Mouse (Mus musculus): Measurements from ENCODE around the gene Fnbp1. TPM values are rescaled to one million over a fixed set of nuclear protein-coding genes. Genes with fewer than 3 reads are reported as not detected.

Gene Fnbp1
- polyA plus RNA-seq, 1 experiment from 2014 or later = 15.3 TPM

DNA sequence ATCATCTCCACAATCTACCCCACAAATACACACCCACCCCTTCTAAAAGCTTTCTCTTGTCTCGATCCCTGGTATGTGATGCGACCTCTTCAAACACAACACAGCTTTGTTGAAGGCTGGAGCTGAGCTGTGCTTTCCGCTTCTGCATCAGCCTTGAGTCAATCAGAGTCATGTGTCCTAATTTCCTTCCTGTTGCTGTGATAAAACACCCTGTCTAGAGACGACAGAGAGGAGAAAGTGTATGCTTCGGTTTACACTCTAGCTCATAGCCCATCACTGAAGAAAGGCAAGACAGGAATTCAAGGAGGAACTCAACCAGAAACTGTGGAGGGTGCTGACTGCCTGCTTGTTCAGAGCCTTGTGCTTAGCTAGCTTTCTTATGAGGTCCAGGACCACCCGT, 33.6 kb downstream of the Fnbp1 start:
- 0 out of 2 replicates have a peak, but pooled peaks cover 4% of the 10 kb centered on the region for H3K36me3 ChIP-seq
- no peak overlapping the region for H3K4me2 ChIP-seq
- no peaks in the 10 kb centered on the region for H3K9me3 ChIP-seq
- H3K4me3 ChIP-seq (replicated peaks) = no peak overlapping the region
- H3K9ac ChIP-seq (replicated peaks) = no peak overlapping the region
- no peaks in the 10 kb centered on the region for H3K27me3 ChIP-seq
- peaks cover 19% of the 10 kb centered on the region for H3K4me1 ChIP-seq (replicated peaks)
- WGBS = 77% methylated on average over 6 of the region's 6 CpGs
- ATAC-seq (ENCODE audit: insufficient number of reproducible peaks, insufficient read depth, low FRiP score, low TSS enrichment, low read depth) = no peak
- H3K27ac ChIP-seq = no peak overlapping the region

DNA sequence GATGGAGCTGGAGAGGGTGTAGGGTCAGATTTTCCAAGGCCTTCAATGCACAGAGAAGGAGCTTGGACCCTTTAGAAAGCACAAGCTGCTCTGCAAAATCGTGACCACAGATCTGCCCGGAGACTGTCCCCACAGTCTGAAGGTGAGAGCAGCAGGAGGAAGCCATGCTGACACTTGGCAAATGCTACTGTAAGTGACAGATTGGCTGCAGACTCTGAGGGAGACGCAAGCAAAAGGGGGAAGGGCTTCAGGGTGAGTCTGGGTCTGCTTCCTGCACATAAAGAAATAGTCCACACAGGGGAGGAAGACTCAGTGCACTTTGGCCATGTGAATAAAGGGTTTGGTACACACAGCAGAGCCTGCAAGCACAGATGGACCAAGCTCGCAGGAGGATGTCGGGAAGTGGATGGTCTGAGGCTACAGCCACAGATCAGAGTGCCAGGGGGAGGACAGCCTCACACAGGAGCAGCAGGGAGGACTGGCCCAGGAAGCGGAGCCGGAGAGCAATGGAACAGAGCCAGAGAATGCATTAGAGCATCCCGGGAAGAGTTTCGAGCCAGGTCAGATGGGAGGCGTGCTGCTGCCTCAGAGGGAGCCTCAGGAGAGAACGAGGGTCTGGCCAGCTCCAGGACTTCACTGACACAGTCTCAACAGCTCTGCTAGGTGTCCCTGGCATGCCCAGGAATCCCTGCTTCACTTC, 35.0 kb downstream of the Fnbp1 start:
- 42% methylated on average over 11 of the region's 11 CpGs for WGBS
- H3K4me3 ChIP-seq (replicated peaks) = no peak overlapping the region
- peak overlapping the region; percentile 42 for H3K27ac ChIP-seq
- peaks cover 19% of the 10 kb centered on the region for H3K4me1 ChIP-seq (replicated peaks)
- ATAC-seq (ENCODE audit: insufficient number of reproducible peaks, insufficient read depth, low FRiP score, low TSS enrichment, low read depth) = 0 out of 2 replicates have a peak, but pooled peaks have one; percentile 26
- H3K4me2 ChIP-seq = no peak overlapping the region
- H3K9ac ChIP-seq (replicated peaks) = no peak overlapping the region
- H3K9me3 ChIP-seq = no peaks in the 10 kb centered on the region
- no peaks in the 10 kb centered on the region for H3K27me3 ChIP-seq
- H3K36me3 ChIP-seq = no peaks in the 10 kb centered on the region

DNA sequence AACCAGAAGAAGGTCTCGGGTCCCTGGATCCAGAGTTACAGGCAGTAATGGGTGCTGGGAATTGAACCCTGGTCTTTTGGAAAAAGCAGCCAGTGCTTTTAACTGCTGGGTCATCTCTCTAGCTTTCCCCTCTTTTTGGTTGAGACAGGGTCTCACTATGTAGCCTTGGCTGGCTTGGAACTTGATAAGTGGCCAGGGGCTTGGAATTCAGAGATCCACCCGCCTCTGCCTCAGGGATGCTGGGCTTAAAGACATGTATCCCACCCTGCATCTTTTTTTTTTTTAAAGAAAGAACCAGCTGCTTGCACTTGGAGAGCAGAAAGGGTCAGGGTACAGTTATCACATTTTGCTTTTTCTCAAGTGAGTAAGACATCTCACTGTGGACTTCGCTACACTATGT, 35.8 kb downstream of the Fnbp1 start:
- Histone ChIP-seq H3K9me3 (no peaks in the 10 kb centered on the region), H3K4me2 (no peak overlapping the region), H3K4me1 (replicated peaks) (peaks cover 19% of the 10 kb centered on the region), H3K27me3 (no peaks in the 10 kb centered on the region), H3K36me3 (no peaks in the 10 kb centered on the region; the same call in 1 of the 2 replicates), H3K27ac (no peak overlapping the region), H3K9ac (replicated peaks) (no peak overlapping the region), H3K4me3 (replicated peaks) (no peak overlapping the region)
- 95% methylated on average over 3 of the region's 3 CpGs for WGBS
- ATAC-seq (ENCODE audit: insufficient number of reproducible peaks, insufficient read depth, low FRiP score, low TSS enrichment, low read depth) = no peak

DNA sequence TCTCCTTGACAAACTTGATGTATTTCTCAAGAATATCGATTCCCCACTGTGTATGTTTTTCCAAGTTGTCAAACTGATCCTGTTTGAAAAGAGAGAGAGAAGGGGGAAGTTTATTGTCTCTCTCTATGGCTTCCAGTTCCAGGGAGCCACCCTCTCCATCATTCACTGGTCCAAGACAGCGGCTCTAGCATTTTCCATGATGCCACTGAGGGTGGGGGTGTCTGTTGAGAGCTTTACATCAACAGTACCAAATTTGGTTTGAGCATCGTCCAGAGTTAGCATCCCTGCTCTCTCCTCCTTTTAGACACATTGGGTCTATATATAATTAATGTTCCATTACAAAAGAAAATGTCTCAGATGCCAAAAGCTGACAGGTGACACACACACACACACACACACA, 36.5 kb downstream of the Fnbp1 start:
- Histone ChIP-seq H3K4me3 (replicated peaks) (no peak overlapping the region), H3K4me1 (replicated peaks) (peaks cover 17% of the 10 kb centered on the region), H3K4me2 (no peak overlapping the region), H3K27me3 (no peaks in the 10 kb centered on the region), H3K9ac (replicated peaks) (no peak overlapping the region), H3K36me3 (peaks cover 1% of the 10 kb centered on the region; the same call in 1 of the 2 replicates), H3K9me3 (no peaks in the 10 kb centered on the region), H3K27ac (no peak overlapping the region)
- no peak for ATAC-seq (ENCODE audit: insufficient number of reproducible peaks, insufficient read depth, low FRiP score, low TSS enrichment, low read depth)
- 88% methylated on average over 3 of the region's 3 CpGs for WGBS

DNA sequence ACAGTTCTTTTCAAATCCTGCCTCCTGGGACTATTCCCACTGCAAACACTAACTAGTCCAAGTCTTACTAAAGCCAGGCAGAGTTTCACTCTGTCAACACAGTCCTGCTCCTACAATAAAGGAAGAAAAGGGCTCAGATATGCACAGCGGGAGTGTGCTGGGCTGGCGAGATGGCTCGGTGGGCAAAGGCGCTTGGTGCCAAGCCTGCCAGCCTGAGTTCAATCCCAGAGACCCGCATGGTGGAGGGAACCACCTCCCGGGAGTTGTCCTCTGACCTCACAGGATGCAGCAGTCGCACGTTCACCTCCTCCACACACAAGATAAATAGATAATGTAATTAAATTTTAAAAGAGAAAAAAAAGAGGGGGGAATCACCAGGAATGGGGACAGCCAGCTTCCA, 38.5 kb downstream of the Fnbp1 start:
- Histone ChIP-seq H3K27ac (no peak overlapping the region), H3K27me3 (no peaks in the 10 kb centered on the region), H3K9me3 (no peaks in the 10 kb centered on the region), H3K4me1 (replicated peaks) (peaks cover 16% of the 10 kb centered on the region), H3K4me3 (replicated peaks) (no peak overlapping the region), H3K4me2 (no peak overlapping the region), H3K9ac (replicated peaks) (no peak overlapping the region), H3K36me3 (peaks cover 8% of the 10 kb centered on the region; the same call in 1 of the 2 replicates)
- WGBS = 81% methylated on average over 8 of the region's 8 CpGs
- ATAC-seq (ENCODE audit: insufficient number of reproducible peaks, insufficient read depth, low FRiP score, low TSS enrichment, low read depth) = no peak

DNA sequence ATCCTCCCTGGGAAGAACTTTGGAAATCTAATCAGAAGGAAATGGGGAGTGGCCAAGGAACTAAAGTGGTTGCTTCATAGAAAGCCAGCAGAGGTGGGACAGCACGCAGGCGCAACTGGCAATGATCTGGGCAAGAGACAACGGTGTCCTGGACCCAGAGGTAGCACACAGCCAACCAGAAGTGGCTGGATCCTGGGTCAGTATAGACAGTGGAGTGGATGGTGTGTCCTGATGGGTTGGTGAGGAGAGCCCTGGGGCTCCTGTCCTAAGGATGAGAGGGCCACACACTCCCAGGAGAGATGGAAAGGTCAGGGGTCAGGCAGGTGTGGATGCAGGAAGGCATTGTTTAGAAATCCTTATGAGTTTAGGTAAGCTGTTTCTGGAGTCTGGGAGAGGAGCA, 40.5 kb downstream of the Fnbp1 start:
- no peak overlapping the region for H3K27ac ChIP-seq
- no peaks in the 10 kb centered on the region for H3K27me3 ChIP-seq
- H3K4me2 ChIP-seq = no peak overlapping the region
- 90% methylated on average over 3 of the region's 3 CpGs for WGBS
- ATAC-seq (ENCODE audit: insufficient number of reproducible peaks, insufficient read depth, low FRiP score, low TSS enrichment, low read depth) = no peak
- H3K4me3 ChIP-seq (replicated peaks) = no peak overlapping the region
- H3K36me3 ChIP-seq = peaks cover 8% of the 10 kb centered on the region; the same call in 1 of the 2 replicates
- H3K9ac ChIP-seq (replicated peaks) = 0 out of 2 replicates have a peak overlapping the region, but pooled peaks have one; percentile 12
- no peaks in the 10 kb centered on the region for H3K9me3 ChIP-seq
- H3K4me1 ChIP-seq (replicated peaks) = no peaks in the 10 kb centered on the region

DNA sequence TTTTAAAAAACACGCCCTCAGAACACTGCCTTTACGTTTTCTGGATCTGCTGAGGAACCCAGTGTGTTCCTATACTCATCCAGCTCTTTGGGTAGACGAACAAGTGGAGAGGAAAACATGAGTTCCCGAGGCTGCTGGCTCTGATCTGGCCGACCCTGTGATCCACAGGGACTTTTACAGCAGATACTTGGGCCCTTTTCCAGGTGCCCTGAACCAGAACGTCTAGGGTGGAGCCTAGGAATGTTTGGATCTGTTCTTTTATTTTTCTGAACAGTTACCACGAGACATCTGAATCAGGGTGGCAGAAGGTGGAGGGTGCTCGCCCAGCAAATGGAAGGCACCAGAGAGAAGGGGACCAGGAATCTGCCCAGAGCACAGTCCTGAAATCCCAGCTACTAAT, 42.7 kb downstream of the Fnbp1 start:
- H3K4me3 ChIP-seq (replicated peaks) = no peak overlapping the region
- WGBS = 83% methylated on average over 8 of the region's 8 CpGs
- H3K27me3 ChIP-seq = no peaks in the 10 kb centered on the region
- no peak overlapping the region for H3K27ac ChIP-seq
- peaks cover 16% of the 10 kb centered on the region; the same call in 1 of the 2 replicates for H3K36me3 ChIP-seq
- H3K9ac ChIP-seq (replicated peaks) = no peak overlapping the region
- no peaks in the 10 kb centered on the region for H3K9me3 ChIP-seq
- no peak overlapping the region for H3K4me2 ChIP-seq
- 0 out of 2 replicates have a peak, but pooled peaks cover 3% of the 10 kb centered on the region for H3K4me1 ChIP-seq (replicated peaks)
- no peak for ATAC-seq (ENCODE audit: insufficient number of reproducible peaks, insufficient read depth, low FRiP score, low TSS enrichment, low read depth)

DNA sequence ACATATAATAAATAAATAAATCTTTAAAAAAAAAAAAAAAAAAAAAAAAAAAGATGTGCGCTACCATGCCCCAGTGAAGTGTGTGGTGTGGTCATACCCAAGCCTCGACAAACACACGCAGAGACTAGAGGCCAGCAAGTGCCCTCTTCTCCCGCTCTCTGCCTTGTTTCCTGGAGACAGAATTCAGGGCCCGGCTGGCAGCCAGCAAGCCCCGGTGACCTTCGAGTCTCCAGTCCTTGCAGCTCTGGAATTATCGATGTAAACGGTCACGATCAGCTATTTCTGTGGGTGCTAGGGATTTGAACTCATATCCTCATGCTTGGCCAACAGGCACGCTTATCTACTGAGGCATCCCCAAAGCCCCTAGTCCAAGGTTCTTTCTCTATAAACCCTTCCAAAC, 43.2 kb downstream of the Fnbp1 start:
- no peak for ATAC-seq (ENCODE audit: insufficient number of reproducible peaks, insufficient read depth, low FRiP score, low TSS enrichment, low read depth)
- no peak overlapping the region for H3K4me2 ChIP-seq
- H3K27me3 ChIP-seq = no peaks in the 10 kb centered on the region
- no peak overlapping the region for H3K9ac ChIP-seq (replicated peaks)
- no peaks in the 10 kb centered on the region for H3K9me3 ChIP-seq
- no peak overlapping the region for H3K27ac ChIP-seq
- H3K4me1 ChIP-seq (replicated peaks) = 0 out of 2 replicates have a peak, but pooled peaks cover 3% of the 10 kb centered on the region
- H3K4me3 ChIP-seq (replicated peaks) = no peak overlapping the region
- WGBS = 93% methylated on average over 11 of the region's 11 CpGs
- H3K36me3 ChIP-seq = peaks cover 16% of the 10 kb centered on the region; the same call in 1 of the 2 replicates

DNA sequence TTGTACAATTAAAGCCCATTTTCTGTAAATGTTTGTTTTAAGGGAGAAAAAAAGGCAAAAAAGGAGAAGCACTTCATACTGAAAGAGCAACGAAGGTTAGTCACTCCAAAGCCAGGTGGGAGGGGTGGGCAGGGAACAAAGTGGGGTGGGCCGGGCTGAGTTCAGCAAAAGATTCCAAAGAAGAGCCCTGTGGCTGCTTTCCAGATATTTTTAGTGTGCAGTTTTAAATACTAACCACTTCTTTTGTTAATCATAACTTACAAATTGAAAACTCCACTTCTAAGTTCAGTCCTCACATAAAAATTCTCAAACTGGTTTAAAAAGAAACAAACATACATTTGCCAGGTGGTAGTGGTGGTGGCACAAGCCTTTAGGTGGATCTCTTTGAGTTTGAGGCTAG, 44.5 kb downstream of the Fnbp1 start:
- Histone ChIP-seq H3K9me3 (no peaks in the 10 kb centered on the region), H3K27me3 (no peaks in the 10 kb centered on the region), H3K4me1 (replicated peaks) (0 out of 2 replicates have a peak, but pooled peaks cover 3% of the 10 kb centered on the region), H3K36me3 (peaks cover 16% of the 10 kb centered on the region; the same call in 1 of the 2 replicates), H3K27ac (no peak overlapping the region), H3K4me2 (no peak overlapping the region), H3K4me3 (replicated peaks) (no peak overlapping the region), H3K9ac (replicated peaks) (no peak overlapping the region)
- WGBS = 94% methylated on average over 2 of the region's 2 CpGs
- ATAC-seq (ENCODE audit: insufficient number of reproducible peaks, insufficient read depth, low FRiP score, low TSS enrichment, low read depth) = no peak

DNA sequence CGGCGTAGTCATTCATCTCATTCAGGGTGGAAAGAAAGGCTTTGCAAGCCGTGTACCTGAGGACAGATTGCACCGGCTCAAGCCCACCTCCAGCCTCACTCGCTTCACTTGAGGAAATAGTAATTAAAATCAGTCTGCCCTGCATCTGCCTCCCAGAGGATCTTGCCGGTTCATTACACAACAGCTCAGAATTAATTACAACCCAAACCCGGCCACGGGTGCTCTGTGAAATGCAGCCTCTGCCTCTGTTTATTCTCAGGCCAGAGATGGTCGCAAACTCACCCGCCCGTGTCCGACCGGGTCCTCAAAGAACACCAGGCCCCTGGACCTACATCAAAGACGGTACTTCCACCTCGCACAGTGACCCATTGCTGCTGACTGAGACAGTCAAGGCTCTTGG, 45.7 kb downstream of the Fnbp1 start:
- Histone ChIP-seq H3K4me1 (replicated peaks) (0 out of 2 replicates have a peak, but pooled peaks cover 3% of the 10 kb centered on the region), H3K27ac (no peak overlapping the region), H3K36me3 (peaks cover 19% of the 10 kb centered on the region; the same call in 1 of the 2 replicates), H3K4me3 (replicated peaks) (no peak overlapping the region), H3K4me2 (no peak overlapping the region), H3K27me3 (no peaks in the 10 kb centered on the region), H3K9ac (replicated peaks) (no peak overlapping the region), H3K9me3 (no peaks in the 10 kb centered on the region)
- 51% methylated on average over 15 of the region's 15 CpGs for WGBS
- ATAC-seq (ENCODE audit: insufficient number of reproducible peaks, insufficient read depth, low FRiP score, low TSS enrichment, low read depth) = no peak

DNA sequence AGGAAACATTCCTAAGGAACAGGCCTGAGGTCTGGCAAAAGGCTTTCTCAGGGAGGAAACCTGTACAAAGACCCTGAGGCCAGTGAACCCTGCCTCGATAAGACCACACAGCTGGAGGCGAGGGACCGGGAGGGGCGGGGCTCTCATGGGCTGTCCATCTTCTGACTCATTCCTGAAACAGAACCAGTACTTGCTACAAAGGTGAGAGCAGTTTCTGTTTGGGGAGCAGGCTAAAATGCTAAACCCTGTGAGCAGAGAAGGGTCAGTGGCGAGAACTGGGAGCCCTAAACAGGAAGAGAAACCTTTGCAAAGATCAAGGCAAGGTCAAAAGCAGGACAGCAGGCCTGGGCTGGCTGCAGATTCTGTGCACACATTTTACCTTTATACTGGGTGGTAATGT, 47.2 kb downstream of the Fnbp1 start:
- no peak for ATAC-seq (ENCODE audit: insufficient number of reproducible peaks, insufficient read depth, low FRiP score, low TSS enrichment, low read depth)
- no peak overlapping the region for H3K9ac ChIP-seq (replicated peaks)
- H3K9me3 ChIP-seq = no peaks in the 10 kb centered on the region
- H3K4me1 ChIP-seq (replicated peaks) = 0 out of 2 replicates have a peak, but pooled peaks cover 3% of the 10 kb centered on the region
- 59% methylated on average over 5 of the region's 5 CpGs for WGBS
- H3K36me3 ChIP-seq = peaks cover 11% of the 10 kb centered on the region; the same call in 1 of the 2 replicates
- no peak overlapping the region for H3K27ac ChIP-seq
- no peaks in the 10 kb centered on the region for H3K27me3 ChIP-seq
- no peak overlapping the region for H3K4me3 ChIP-seq (replicated peaks)
- H3K4me2 ChIP-seq = no peak overlapping the region

Data from limb, embryonic 12.5 days (tissue).